Mouse (Mus musculus) erythroid progenitor cell, adult 5-6 weeks (primary cell): ENCODE measurements around the gene Mfsd6. TPM values are rescaled to one million over a fixed set of nuclear protein-coding genes. Genes with fewer than 3 reads are reported as not detected.
A peak's percentile ranks its signal among the peaks of the same experiment; 100 is the strongest.

Experiments used
- ATAC-seq: replicated peaks from 2 replicates; pipeline ENCODE4 v1.8.0; 2016; ENCODE audit warnings: moderate number of reproducible peaks, mild to moderate bottlenecking, moderate TSS enrichment, inconsistent platforms; ENCODE audit not compliant: poor library complexity, low FRiP score, severe bottlenecking
- total RNA-seq, 2 experiments: library from RNA; stranded (forward) in 1 of 2; stranded (reverse) in 1 of 2; fragments of 150-400 nt in 1 of 2; fragments of 186-747, 209-891 nt in 1 of 2; gene quantifications; 2 replicates each; pipeline versions ENCODE4 v1.2.3 to v1.2.4; 2015 to 2017; ENCODE audit warnings: low replicate concordance in 2 of 2

The Mfsd6 gene
- total RNA-seq, 2 experiments from 2014 or later, result 7.1 to 10.1 TPM

DNA sequence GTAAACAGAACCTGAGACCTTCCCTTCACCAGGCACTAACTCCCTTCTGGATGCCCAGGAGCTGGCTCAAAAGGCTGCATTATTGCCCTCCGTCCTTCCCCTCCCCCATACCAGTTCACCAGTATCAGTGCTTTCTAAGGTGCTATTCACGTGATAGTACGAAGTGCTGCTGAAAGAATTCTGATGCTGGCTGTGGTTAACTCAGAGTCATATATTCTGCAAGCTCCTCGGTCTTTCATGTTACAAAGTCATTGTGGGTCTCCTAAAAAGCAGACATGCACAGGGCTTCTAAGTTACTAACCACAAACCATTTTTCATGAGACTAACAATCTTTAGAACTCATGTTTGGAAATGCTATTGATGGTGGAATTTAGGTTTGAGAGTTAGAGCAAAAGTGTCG lies 77.2 kb downstream of the Mfsd6 start:
- ATAC-seq, result no peak

DNA sequence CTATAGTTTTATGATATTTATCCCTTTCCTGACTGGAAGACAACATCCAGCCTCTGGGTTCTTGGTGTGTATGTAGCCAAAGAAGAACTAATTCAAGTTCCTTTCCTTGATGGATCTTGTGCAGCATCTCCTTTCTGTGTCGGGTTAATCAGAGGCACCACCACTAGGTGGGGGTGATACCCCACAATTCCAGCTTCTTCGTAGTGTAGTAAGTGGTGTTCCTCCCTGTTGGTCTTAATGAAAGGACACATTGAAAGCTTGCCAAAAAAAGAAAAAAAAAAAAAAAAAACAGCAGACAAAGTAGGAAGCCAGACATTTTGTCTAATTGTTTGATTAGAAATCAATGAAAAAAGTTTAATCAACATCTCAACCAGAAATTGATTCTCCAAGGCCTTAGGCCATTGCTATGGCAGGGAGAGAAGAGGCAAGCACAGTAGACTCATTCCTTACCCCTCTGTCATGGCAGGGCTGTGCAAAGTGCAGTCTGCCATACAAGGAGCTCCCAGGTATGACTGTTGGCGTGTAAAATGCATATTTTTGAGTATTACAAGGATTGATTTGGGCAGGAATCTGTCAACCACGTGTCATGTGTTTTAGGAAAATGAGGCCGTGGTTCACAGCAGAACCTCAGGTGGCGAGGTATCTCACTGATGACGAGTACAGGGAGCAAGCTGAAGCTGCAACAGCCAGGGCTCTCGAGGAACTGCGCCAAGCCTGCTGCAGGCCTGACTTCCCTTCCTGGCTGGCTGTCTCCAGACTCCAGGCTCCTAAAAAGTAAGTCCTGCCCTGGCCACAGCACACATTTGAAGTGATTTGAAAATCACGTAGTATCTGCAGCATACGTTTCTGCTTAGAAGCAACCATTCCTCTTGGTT lies 78.9 kb downstream of the Mfsd6 start:
- no peak for ATAC-seq

DNA sequence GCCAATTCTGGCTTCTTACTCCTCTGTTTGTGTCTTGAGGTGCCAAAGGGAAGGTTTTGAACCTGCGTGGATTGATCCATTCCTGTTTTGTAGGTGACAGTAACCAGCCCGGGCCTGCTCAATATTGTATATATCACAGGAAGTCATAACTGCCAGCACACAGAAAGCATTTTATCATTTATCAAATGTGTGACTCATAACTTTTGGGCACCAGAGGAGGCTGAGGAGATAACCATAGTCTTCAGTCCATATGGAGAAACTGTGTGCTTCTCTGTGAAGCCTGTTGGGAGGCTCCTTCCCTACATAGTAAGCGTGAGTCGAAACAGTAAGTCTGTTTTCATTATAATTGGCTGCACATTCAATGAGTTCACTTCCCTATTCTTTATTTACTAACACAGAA lies 86.5 kb downstream of the Mfsd6 start:
- ATAC-seq, result no peak

DNA sequence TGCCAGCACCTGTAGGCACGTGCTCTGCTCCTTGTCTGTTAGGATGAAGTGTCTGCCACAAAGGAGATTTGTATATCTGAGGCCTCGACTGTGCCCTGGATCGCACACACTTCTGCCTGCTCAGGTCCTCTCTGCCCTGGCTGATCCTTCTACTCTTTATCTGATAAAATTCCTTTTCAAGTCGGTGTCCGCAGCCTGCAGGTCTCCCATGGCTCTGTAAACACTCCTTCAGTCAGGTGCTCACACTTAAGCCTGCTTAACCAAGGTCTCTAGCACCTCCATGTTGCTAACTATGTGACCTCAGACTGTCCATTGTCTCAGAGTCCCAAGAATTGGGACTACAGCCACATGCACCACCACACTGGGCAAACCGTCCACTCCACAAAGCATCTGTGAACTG lies 87.0 kb downstream of the Mfsd6 start:
- no peak for ATAC-seq

DNA sequence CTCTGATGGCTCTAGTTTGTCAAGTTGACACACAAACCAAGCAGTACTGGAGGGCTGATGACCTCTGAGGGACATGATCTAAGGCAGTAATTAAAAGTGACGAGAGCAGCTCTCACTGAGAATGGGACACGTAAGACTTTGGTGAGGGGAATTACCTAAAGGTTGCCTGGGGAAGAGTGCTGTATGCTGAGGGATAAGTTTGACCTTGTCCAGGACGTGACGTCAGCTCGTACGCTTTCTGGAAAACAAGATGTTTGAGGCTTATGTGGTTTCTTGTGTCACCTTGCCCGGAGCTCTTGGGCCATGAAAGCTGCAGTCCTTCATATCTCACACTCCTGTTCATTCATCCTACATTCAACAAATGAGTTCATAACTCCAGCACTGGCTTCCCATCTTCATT lies 88.2 kb downstream of the Mfsd6 start:
- ATAC-seq, result no peak

DNA sequence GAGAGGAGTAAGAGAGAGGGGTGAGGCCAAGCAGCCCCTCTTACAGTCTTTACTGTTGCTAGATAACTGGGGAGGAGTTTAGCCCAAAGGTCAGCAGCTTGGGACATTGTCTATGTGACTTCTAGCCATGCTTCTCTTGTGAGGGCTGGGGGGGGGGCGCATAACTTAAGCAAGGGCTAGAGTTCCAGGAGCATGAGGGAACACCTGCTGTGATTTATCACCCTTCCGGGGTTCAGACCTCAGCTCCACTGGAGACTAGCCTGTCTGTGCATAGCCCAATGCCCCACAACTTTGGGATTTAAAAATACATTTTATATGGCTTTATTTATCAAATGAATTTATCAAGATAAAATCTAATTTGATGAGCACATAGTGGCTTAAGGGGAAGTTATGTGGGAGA lies 89.2 kb downstream of the Mfsd6 start:
- ATAC-seq, result no peak

DNA sequence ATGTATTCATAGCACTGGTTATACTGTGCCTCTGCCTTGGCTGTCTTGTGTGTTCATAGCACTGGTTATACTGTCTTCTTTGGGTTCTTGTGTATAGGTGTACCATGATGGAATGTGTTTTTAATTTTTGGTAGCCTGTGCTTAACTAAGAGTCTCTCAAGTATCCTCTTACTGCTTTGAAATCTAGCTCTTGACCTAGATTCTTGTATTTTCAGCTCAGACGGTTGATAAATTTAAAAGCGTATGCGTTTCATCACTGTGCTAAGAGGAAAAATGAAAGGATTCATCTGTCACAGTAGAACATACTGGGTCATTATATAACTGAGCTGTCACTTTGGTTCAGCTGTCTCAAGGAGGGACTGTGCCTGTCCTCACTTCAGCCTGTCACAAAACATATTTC lies 91.3 kb downstream of the Mfsd6 start:
- no peak for ATAC-seq

DNA sequence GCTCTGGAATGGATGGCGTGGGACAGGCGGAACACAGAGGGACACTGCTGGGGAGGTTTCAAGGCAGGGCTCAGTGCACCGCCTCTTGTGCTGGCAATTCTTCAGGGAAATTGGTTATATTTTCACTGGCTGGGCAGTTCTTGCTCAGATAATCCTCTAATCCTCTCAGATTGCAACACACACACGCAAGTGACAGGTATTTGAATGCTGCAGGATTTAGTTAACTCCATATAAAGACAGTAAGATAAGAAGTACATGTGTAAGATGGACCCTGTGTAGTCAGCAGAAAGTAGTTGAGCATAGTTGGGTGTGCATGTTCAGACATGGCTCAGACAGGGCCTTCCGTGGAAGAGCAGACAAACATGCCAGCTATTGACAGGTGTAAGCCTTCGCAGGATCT lies 93.0 kb downstream of the Mfsd6 start:
- no peak for ATAC-seq

DNA sequence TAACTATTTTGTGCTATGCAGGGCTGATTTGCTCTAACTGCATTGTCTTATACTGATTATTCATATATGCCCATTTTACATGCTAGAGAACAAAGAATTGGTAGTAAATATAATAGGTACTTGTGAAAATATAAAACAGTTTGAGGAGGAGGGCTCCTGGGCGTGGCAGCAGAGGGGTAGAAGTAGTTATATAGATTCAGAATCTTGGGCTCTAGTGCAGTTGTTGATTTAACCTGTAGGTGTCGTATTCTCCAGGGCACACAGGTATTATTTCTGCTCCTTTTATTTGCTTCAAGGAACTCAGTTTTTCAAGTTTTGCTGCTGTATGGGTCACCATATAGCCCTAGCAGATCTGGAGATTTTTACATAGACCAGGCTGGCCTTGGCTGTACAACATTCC lies 95.7 kb downstream of the Mfsd6 start:
- no peak for ATAC-seq

DNA sequence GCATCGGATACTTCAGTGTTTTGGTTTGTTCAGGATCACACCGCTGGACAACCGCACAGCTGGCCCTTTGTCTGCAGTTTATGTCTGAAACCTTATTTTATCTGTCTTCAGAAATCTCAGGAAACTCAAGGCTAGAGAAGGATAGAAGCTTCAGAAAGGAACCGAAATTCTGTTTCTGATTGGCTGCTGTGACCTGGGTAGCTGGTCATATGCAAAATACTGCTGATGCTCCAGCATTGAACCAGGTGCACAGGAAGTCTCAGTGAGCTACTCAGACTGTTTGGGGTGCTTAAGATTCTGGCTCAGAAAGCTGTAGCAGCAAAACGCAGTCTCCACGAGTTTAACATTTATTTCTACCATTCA lies 96.3 kb downstream of the Mfsd6 start:
- peak; percentile 67 for ATAC-seq

DNA sequence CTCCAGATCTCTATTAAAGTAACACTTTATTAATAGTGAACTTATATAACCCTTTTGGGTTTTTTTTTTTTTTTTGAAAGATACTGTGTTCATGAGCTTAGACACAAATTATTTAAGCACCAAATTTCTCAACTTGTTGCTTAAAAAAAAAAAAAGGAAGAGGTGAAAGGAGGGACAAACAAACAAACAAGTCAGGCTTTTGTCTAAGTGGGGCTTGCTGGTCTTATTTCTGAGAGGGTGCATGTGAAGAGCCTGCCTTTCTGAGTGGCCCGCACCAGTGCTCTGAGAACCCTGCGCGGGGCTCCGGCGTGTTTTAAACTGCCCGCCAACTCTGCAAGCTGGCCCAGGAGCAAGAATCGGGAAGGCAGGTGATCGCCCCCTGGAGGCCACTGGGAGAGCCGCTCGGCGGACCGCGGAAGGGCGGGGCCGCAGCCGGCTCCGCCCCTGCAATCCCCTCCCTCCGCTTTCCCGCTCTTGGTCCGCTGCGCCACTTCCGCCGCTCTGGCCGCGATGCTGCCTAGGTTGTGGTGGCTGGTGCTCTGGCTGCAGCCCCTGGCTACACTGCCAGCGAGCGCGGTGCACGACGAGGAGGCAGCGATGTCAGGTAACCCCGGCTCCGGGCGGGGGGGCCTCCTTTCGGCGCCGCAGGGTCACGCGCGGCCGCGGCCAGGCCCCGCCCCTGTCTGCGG lies 96.9 kb downstream of the Mfsd6 start, which contains the start of gene Nemp2:
Gene Nemp2 (plus strand): TSS at position 456 of the 689 bp plus-strand sequence.
- ATAC-seq, result peak; percentile 96

DNA sequence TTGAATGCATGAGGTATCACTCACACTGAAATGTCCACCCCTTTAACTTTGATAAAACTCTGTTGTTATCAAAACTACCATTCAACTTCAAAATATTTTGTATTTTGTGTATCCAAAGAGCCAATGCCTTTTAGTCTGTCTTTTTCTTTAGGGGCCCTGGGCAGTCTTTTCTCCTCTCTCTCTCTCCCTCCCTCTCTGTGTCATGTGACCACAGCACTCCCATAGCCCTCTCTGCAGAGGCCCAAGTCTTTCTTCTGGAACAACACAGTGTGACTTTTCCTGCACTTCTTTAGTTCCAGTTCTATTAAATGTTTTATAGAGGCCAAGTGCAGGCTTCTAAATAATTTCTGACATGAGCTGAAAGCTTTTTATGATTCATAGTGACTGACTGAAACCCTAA lies 106.8 kb downstream of the Mfsd6 start:
- no peak for ATAC-seq

DNA sequence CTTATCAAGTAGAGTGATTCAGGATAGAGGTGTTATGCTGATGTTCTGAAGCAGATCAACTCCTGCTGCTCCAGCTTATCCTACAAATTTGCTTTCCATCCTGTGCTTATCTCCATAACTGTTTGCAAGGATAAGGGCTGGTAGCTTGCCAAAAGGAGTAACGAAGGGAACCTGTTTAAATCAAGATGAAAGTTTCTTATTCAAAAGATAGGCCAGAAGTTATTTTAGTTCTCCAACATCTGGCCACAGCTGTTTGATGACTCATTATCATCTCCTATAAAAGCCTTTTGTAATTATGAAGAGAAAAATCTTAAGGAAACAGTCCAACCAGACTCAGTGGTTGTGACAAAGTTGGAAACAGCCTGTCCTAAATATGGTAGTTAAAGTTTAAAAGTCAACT lies 109.0 kb downstream of the Mfsd6 start:
- ATAC-seq, result no peak

DNA sequence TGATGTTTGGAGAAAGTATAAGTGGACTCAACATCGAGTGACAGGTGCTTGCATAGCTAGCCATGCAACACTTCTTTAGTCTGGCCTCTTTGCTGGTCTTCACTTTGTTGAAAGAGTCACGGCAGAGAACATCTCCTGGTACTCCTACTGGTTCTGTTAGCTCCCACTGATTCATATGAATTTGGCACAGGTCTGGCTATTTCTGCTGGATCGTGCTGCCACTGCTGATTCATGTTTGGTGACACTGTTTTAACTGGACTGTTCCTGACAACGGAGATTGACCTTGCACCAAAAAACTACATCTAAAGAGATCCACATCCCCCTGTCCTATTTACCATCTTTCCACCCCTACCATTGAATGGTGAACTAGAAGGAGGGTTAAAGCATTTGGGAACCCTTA lies 118.8 kb downstream of the Mfsd6 start:
- no peak for ATAC-seq

DNA sequence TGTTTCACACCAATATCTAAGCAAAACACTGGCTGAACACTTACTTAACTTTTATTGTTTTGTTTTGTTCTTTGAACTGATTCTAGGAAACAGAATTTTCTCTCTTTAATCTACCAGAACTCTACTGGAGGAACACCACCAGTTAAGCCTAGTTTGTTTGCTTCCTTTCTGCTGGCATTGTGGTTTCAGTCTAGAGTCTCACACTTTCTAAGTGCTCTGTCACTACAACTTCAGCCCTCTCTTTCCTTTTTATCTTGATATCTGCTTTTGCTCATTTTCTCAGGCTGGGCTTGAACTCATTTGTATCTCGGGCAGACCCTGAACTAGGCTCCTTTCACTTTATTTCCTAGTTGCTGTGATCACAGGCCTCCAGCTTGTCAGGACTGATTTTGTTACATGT lies 119.6 kb downstream of the Mfsd6 start:
- ATAC-seq, result no peak

Other genes with a start within 250 kb of the Mfsd6 start
- gene Nab1, start 226.8 kb downstream of the Mfsd6 start, total RNA-seq (2015; ENCODE audit: low replicate concordance), result 9.6 and 14.8 TPM in 2 replicates
- gene Nab1, start 226.8 kb downstream of the Mfsd6 start, total RNA-seq (2017; ENCODE audit: low replicate concordance), result 7.2 and 10.4 TPM in 2 replicates
- 4.6 and 11.2 TPM in 2 replicates for gene Nemp2, start 96.8 kb downstream of the Mfsd6 start, total RNA-seq (2015; ENCODE audit: low replicate concordance)
- 3.1 and 4.5 TPM in 2 replicates for gene Nemp2, start 96.8 kb downstream of the Mfsd6 start, total RNA-seq (2017; ENCODE audit: low replicate concordance)
- 0.72 and 3.4 TPM in 2 replicates for gene Inpp1, start 90.2 kb upstream of the Mfsd6 start, total RNA-seq (2015; ENCODE audit: low replicate concordance)
- gene Inpp1, start 90.2 kb upstream of the Mfsd6 start, total RNA-seq (2017; ENCODE audit: low replicate concordance), result 6.2 and 6.3 TPM in 2 replicates
- 8.3 and 13.0 TPM in 2 replicates for gene Hibch, start 117.5 kb upstream of the Mfsd6 start, total RNA-seq (2015; ENCODE audit: low replicate concordance)
- gene Hibch, start 117.5 kb upstream of the Mfsd6 start, total RNA-seq (2017; ENCODE audit: low replicate concordance), result 10.5 and 20.8 TPM in 2 replicates